Mouse (Mus musculus): ENCODE measurements around the gene Fam168a.

DNA sequence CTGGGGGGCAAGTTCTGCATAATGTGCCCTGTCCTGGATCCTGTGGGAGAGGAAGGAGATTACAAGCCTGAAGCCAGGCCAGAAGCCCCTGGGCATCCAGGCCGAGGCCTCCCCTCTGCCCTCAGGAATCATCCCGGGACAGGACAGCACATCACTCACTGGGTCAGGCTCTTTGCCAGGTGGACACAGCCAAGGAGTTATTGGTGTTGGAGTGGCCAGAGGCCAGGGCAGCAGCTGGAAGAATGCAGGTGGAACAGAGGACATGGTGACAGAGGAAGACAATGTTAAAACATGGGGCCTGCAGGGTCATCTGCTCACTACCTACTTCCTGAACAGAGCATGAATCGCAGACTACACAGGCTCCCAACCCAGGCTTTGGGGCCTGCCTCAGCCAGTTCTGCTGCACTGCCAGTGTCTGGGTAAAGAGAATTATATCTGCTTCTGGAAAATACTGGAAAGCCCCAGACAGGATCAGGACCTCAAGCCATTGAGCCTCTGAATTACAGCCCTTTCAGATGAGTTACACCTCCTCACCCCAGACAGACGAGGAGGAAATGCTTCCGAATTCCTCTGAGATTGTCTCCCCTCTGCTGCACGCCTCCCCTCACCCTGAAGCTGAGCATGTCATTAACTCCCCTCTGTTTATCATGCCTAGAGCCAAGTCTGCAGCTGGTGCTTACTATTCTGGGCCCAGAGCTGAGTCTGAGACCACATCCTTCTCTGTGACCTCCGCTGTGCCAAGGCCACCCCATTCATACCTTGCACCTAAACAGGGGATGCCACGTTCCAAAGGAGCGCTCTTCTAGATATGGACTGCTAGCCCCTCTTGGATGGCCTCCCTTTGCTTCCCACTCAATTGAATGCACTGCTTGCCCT is 145.3 kb downstream of the Fam168a start:
- no peak for TF ChIP-seq POLR2A (IDR thresholded peaks at IDR 0.05; ENCODE audit: insufficient read depth, low read depth, low read length)
- no peak for TF ChIP-seq CTCF (IDR thresholded peaks at IDR 0.05)
- TF ChIP-seq EP300 (IDR thresholded peaks at IDR 0.05; ENCODE audit: insufficient read depth, low read depth, low read length), result no peak
